Mouse (Mus musculus): ENCODE results near the gene Mindy1.

DNA sequence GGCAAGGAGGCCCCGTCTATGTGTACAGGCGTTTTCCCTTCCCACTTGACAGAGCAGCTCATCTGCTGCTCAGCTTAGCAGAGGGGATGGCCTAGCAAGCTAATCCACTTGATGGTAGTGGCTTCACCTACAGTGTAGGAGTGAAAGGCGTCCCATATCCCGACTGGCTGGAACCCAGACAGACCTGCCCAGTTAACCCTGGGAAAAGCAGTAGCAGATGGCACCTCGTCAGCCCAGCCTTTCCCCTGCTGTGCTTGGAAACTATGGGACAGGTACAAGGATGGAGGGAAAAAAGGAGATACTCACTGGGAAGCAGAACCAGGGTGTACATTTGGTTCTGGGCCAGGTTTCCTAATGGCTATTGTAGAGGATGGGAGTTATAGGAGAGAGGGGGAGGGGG lies 30.8 kb upstream of the Mindy1 start:
- TF ChIP-seq TCF3 (IDR thresholded peaks at IDR 0.05; ENCODE audit: insufficient read length, low read depth) (no peak), POLR2A (IDR thresholded peaks at IDR 0.05; ENCODE audit: insufficient read length, low read depth) (no peak), MYOG (IDR thresholded peaks at IDR 0.05; ENCODE audit: control insufficient read depth in 1 of 3, insufficient read depth in 1 of 3, insufficient read length in 2 of 3, low read depth in 2 of 3) (no peak), POLR2AphosphoS2 (IDR thresholded peaks at IDR 0.05; ENCODE audit: insufficient read length, low read depth) (no peak), TCF12 (IDR thresholded peaks at IDR 0.05; ENCODE audit: insufficient read depth, poor library complexity, severe bottlenecking) (no peak), SRF (IDR thresholded peaks at IDR 0.05; ENCODE audit: control insufficient read depth, insufficient read length, low read depth) (no peak), MAX (IDR thresholded peaks at IDR 0.05; ENCODE audit: low read depth) (no peak)
